Mouse (Mus musculus): ENCODE results near the gene Cnn1.

The Cnn1 gene

DNA sequence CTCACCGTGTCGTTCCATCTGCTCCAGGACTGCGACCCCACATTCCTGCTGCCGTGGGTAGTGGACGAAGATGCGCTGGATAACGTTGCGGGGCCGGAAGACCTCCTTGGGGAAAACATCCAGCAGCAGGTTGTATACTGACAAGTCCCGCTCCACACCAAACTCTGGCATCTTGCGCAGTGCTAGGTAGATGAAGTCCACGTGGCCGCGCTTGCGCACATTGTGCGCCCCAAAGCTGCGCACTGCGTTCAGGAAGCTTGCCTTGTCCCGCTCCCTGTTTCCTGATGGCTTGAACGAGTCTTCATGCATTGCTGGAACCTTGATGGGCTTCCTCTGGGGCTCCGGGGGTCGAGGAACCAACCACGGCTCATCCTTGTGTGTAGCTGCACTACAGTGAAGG is 22.8 kb upstream of the Cnn1 start:
- no peak for DNase-seq

DNA sequence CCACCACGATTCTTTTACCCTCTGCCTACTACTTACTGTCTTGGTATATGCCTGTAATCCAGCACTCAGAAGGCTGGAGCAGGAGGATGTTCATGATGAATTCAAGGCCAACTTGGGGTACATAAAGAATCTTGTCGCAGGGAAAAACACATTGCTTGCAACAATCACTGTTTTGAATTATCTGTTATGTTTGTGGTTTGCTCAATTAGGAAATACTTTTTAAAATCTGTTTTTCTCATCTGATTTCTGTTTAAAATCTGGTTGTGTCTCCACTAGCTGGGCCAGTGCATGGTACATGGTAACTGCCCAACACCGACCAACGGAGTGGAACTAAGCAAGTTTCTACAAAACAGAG is 14.4 kb upstream of the Cnn1 start:
- DNase-seq = no peak

DNA sequence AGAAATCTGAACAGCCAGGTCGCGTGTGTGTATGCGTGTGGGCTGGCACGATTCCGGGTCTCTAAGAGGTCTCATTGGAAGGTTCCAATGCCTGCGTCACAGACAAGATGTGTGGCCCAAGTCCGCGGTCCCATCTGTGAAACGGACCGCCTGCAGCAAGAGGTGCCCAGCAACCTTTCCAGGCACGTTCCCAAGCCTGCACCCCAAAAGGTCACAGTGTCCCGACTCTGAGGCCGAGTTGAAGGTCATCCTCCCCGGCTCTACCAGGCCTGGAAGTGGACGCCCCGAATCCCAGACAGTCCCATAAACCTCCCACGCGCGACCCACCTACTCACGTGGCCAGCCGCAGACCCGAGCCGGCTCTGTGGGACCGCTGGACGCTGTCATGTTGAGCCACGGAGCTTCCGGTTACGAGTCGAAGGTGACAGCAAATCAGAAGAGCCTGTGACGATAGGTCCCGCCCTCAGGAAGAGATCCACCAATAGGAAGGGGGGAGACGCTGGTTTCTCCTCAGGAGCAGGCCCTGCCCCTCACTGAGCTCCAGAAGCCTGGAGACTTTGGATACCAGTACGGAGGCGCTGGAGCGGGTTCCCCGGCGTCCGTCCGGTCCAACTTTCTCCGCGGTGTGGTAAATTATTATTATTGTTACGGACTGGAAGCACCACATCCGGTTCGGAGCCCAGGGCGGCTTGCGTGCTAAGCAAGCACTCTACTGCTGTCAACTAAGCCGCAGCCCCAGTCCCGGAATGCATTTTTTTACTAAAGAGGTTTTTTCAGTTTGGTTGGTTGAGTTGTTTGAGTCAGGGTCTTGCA is 13.8 kb upstream of the Cnn1 start, which contains the start of gene Ecsit:
Ecsit (minus strand) TSS at position 417 of the 813 bp plus-strand sequence.
- peak; percentile 93 for DNase-seq

DNA sequence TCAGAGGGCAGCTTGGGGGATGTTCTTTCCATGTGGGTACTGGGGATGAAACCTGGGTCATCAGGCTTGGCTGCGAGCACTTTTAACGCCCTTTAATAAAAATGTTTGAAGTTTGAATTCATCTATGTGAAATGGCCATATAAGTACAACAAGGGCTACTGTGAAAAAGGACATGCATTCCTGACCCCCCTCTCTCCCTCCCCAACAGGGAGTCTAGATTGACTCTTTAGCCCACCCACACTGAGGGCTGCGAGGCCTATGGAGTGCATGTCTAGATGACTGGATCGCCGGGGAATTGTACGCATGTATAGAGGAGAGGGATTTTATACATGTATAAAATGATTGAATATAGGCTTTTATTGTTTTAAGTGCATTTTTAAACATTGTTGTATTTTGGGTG is 13.0 kb upstream of the Cnn1 start:
- no peak for DNase-seq

DNA sequence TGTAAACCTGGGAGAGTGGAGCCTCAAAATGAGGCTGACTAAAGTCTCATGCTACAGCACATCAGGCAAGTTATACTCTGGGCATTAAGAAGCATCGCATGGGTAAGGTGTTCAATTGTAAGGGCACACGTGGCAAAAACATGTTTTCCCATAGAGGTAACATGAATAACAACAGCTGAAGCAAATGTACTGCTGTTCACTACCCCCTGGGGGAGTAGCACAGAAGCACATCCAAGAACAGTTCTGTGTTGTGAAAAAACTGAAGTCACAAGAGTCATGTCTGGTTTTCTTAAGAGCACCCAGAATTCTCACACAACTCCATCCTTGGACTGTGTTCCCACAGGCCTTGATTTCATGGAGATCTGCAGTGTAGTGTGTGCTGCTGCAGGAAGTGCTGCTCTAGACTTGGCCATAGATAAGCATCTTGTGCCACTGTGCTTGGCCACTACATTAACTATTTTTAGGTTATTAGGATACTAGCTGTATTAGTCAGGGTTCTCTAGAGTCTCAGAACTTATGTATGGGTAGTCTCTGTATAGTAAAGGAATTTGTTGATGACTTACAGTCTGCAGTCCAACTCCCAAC is 11.9 kb upstream of the Cnn1 start:
- no peak for DNase-seq

DNA sequence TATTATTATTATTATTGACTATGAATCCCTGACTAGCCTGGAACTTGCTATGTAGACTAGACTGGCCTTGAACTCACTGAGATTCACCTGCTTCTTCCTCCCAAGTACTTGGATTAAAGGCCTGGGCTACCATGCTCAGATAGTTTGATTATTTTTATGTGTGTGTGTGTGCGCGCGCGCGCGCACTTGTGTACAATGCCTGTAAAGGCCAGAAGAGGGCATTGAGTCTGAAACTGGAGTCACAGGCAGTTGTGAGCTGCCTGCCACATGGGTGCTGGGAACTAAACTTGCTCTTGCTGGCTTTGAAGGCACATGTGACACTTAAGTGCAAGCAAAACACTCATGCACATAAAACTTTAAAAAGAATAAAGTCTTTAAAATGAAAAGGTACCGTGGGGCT is 9.7 kb upstream of the Cnn1 start:
- DNase-seq = no peak

DNA sequence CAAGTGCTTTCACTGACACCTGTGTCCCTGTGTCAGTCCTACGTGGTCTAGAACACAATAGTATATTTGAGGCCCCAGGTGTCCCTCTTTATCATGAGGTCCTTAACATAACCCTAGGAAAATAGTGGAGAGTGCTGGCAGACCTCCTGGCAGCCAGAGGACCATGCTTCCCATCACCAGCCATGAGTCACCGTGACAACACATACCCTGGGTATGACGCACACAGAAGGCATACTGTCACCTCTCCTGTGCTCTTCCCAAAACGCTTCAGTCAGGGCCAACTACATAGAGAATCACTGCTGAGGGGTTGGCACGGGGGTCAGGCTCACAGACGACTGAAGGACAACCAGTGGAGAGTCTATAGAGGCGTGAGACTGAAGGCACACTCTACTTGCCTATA is 9.0 kb upstream of the Cnn1 start:
- no peak for DNase-seq

DNA sequence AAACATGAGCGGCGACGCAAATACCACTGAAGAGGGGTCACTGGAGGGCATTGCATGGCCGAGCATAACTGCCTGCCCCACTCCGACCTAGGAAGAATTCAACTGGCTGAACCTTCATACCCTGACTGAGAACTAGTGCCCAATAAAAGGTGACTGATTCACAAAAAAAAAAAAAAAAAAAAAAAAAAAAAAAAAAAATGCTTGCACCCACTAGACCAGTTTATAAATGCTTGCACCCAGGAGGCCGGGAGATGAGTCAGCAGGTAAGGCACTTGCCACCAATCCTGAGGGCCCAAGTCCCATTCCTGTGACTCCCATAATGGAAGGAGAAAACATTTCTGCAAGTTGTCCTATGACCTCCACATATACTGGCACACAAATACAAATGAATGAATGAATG is 6.3 kb upstream of the Cnn1 start:
- no peak for DNase-seq

DNA sequence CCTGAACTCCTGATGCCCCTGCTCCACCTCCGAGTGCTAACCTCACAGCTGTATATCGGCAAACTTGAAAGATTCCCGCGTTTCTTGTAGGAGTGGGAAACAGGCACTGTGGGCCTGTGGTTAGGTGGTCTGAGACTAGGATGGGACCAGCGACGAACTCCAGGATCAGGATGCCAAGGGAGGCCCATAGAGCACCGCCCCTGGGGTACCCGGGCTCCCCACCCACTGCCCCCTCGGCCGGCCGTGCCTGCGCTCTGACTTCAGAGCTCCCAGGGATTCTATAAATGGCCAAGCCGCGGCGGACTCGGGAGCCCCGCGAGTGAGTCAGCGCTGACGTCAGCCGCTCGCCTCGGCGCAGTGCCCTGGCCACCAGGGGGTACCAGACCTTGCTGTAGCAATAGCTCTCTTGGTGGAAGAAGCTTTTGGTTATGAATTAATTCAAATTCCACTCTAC is 3.1 kb upstream of the Cnn1 start:
- peak; percentile 87 for DNase-seq

DNA sequence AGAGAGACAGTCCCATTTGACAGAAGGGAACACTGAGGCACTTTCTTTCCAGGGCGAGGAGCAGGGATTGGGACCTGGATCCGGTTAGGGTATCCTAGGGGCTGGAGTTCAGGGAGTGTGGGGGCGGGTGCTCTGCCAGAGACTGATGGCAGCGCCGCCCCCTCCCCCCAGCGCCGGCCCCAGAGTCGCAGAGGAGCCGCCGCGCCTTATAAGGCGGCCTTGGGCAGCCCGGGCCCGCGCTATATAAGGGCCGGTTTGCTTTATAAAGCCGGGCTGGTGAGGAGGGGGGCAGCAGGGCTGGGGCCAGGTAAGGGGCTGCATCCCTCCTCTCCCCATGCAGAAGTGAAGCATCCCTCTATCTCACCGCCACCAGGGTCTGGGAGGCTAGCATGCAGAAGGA is 906 bp downstream of the Cnn1 start:
- no peak for DNase-seq

DNA sequence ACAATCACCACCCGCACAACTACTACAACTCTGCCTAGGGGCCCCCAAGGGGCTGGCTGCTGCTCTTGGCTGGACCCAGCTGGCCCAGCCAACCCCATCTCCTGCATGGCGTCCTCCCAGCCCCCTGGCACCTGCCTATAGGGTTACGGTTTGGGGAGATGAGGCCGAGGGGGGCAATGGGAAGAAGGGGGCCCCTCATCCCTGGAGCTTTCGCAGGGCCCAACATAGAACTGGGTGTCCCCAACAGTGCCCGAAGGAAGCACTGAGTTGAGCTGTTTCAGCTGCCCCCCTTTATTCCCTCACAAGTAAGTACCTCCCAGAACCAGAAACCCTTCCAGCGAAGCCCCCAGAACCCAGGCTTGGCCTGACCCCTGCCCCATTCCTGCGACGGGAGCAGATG is 9.2 kb downstream of the Cnn1 start:
- DNase-seq = no peak

DNA sequence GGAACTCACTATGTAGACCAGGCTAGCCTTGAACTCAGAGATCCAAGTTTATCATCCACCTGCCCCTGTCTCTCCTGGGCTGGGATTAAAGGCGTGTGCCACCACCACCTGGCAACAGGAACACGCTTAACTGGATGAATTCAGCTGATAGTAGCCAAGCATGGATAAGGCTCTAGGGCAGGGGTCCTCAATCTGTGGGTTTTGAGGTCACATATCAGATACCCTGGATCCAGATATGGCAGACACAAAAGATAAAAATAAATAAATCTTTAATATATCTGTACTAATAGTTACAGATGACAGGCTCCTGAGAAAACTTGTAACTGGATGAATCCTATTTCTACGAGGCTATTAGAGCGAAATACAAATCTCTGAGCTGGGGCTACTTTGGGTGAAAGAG is 16.6 kb downstream of the Cnn1 start:
- no peak for DNase-seq

DNA sequence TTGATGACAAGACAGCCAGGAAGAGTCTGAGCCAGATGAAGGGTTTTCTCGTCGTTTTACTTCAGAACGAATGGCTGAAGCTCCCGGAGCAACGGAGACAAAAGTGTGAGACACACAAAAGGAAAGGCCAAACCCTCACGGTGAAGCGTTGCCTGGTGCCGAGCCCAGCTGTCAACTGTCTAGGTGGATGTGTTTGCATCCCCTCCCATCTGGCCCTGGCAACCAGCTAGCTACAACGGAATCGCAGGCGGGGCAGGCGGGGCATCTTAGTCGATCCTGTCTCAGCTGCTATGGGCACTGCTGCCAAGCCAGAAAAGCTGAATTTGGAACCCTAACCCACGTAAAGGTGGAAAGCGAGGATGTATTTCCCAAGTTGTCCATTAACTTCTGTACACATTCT is 17.1 kb downstream of the Cnn1 start:
- peak; percentile 41 for DNase-seq

DNA sequence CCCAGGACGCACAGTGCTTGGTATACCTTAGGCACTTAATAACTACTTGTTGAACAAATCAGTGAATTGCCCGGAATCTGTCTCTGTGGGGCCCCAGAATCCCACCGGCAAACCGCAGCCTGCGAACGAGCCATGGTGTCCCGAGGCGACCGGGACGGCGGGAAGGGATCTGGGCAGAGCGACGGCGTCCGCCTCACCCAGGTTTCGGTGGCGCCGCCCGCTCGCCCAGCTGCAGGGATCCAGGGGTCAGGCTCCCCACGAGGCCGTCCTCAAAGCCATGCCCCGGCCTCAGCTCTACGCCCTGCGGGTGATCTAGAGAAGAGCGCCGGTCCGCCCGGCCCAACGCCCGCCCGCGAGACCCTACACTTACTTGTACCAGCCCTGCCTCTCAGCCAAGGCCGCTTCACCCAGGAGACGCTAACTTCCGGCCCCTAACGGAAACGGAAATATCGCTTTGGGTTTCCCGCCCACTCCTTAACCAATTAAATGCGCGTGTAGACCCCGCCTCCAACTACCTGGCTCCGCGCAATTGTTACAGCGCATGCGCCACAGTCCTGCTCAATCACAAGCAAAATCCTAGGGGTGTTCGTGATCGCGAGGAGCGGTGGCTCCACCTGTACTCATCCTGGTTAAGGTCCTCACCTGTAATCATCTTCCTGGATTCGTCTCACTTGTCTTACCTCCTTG is 17.9 kb downstream of the Cnn1 start, which contains the start of gene Elof1:
Elof1 (minus strand) TSS at position 433 of the 687 bp plus-strand sequence.
- peak; percentile 97 for DNase-seq

DNA sequence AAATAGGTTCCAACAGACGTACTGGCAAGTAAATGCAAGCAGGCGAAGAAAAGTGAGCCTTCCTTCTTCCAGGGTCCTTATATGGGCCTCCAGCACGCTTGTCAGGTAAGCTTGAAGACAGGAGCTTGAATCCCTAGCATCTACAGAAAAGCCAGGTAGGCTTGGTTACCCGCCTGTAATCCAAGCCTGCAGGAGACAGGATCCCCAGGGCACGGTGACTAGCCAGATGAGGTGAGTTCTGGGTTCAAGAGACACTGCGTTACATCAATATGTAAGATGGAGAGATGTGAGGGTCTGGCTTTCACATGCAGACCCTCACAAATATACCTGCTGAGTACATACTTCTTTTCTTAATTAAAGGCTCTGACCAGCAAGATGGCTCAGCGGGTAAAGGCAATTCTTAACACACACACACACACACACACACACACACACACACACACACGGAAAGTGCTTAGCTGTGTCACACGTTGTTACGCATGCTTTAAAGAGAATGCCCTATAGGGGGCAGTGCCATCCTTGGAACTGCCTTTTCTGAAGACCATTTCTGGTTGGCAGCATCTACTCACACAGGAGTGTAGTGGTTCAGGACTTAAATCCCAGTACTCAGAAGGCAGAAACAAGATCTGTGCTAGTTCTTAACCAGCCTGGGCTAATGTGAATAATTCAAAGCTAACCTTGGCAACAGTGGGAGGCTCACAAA is 18.9 kb downstream of the Cnn1 start:
- peak; percentile 78 for DNase-seq

DNA sequence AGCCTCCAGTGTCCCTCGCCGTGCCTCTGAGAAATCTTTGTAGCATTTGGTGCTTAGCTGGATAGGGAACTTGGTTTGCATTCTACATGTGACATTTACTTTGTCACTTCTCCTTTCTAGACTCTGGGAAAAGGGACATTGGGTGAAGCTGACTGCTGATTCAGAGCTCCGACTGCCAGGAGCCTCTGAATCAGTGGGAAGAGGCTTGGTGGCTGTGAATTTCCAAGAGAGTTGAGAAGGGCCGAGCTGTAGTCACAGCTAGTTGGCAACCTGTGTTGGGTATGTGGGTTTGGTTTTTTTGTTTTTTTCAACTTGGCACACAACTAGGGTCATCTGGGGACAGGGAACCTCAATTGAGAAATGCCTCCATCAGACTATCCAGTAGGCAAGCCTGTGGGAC is 20.5 kb downstream of the Cnn1 start:
- no peak for DNase-seq

DNA sequence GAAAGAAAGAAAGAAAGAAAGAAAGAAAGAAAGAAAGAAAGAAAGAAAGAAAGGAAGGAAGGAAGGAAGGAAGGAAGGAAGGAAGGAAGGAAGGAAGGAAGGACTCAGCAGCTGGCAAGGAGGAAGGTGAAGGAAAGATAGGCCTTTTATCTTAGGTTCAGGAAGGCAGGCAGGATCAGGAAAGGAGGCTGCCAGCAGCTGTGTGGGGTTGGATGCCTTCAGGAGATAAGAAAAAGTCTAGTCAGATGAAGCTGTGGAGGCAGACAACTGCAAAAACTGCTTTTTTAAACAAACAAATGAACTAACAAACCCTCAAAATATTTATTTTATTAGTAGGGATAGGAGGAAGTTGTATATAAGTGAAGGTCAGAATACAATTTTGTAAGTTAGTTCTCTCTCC is 22.5 kb downstream of the Cnn1 start:
- peak; percentile 74 for DNase-seq

DNA sequence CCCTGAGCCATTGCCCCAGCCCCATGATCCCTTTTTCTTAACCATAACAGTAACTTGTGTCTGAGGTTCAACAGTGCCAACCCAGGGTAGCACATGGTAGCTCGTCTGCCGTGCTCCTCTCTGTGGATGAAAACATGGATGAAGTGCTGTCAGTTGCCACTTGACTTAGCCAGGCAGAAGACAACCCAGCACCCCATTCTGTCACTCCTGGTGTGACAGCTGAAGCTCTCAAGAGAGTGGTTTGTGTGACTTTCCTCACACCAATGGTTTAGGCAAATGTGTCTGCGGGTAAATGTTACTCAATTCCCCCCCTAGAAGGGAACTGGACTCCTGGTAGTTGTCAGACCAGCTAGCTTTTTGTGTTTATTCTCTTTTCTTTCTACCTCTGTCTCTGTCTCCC is 23.0 kb downstream of the Cnn1 start:
- DNase-seq = no peak

DNA sequence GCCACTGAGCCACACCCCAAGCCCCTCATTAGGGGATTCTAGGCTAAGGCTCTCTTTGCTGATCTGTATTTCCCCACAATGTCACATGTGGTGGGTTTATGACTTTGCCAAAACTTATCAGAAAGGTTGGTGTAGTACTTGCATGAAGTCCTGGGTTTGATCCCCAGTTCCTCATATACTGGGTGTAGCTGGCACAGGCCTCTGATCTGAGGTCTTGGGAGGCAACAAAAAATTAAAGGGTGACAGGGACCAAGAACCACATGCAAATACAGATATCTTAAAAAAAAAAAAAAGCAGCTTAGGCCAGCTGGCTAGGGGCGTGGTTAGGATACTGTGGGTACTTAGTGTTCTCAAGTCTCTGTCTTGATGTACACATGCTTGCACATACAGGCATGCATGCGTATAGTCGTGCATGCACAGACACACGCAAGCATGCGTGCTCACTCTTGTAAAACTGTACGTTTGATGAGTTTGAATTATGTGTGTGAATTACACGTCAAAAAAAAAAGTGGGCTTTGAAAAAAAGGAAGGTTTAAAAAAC is 24.1 kb downstream of the Cnn1 start:
- DNase-seq = no peak

DNA sequence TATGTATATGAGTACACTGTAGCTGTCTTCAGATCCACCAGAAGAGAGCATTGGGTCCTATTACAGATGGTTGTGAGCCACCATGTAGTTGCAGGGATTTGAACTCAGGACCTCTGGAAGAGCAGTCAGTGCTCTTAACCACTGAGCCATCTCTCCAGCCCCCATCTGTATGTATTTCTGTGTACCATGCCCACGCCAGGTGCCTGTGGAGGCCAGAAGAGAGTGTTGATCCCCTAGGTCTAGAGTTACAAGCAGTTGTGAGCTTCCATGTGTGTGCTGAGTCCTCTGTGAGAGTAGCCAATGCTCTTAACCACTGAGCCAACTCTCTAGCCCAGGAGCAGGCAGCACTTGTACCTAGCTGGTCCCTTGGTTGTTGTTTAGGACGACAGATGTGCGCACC is 25.2 kb downstream of the Cnn1 start:
- DNase-seq = no peak

DNA sequence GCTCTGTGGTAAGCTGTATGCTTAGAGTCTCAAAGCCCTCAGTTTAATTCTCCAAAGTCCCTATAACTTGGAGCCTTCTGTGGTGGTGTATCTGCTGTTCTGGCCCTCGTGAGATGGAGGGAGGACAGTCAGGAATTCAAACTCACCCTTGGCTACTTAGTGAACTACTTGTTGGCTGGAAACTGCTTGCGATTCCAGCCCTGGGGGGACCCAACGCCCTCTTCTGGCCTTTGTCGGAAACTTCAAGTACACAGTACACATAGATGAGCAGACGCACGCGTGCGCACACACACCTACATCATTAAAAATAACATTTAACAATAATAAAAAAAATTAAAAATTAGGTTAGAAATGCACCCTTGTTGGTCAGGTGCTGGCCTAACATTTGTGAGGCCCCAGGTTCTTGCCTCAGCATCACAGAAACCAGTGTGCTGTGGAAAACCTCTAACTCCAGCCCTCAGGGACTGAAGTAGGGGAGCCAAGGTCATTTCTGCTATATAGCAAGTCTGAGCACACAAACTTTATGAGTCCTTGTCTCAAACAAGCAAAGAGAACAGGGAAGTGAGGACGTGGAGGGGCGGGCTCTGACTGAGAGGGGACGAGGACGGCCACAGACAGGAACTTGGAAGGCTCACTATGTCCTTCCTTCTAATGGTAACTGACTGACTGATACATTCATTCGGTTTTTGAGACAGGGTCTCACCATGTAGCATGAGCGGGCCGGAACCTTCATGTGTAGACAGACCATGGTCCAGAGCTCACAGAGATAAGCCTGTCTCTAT is 26.4 kb downstream of the Cnn1 start:
- no peak for DNase-seq

Data from liver (tissue).